Mouse (Mus musculus): ENCODE results near the gene Grasp. TPM values are rescaled to one million over a fixed set of nuclear protein-coding genes. Genes with fewer than 3 reads are reported as not detected.

Grasp gene
- polyA plus RNA-seq, 1 experiment from 2014 or later: 4.5 TPM

DNA sequence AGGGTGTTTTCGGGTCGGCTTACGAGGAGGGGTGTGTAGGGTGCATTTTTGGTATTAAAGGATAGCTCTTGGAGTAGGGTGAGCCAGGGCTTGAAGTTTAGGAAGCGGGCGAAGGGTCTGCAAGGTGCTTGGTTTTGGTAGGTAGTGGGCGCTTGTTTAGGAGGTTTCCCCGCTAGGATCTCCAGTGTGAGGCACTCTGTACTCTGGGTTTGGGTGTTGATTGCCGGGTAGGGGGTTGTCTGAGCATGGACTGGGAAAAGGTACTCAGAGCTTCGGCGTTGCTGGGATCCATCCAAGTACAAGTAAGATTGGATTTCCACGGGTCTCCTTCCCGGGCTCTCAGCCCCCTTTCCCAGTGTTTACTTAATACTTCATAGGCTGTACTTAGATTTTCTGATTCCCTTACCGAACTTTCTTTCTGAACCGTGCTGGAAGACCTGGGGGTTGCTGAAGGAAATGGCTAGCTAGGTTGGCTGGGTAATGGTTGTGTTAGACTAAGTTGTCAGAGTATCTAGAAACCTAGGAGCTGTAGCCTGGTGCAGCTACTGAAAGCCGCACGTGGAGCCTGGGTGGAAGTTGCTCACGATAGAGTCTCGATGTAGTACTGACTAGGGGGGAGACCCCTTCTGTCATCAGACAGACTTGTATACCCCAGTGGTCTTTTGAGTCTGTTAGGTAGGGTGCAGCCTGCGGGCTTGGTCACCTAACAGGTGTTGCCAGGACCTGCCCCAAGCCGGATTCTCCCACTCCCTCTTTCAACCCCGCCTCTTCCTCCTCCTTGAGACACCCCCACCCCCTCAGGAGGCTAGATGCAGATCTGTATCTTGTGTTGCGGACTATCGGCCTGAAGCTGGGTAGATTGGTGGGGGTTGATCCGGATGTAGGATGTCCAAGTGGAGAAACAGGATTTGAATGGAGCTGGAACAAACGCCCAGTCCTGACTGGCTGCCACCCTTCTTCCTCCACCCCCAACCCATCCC lies 43.4 kb downstream of the Grasp start:
- no peak for ATAC-seq (ENCODE audit: low FRiP score)

DNA sequence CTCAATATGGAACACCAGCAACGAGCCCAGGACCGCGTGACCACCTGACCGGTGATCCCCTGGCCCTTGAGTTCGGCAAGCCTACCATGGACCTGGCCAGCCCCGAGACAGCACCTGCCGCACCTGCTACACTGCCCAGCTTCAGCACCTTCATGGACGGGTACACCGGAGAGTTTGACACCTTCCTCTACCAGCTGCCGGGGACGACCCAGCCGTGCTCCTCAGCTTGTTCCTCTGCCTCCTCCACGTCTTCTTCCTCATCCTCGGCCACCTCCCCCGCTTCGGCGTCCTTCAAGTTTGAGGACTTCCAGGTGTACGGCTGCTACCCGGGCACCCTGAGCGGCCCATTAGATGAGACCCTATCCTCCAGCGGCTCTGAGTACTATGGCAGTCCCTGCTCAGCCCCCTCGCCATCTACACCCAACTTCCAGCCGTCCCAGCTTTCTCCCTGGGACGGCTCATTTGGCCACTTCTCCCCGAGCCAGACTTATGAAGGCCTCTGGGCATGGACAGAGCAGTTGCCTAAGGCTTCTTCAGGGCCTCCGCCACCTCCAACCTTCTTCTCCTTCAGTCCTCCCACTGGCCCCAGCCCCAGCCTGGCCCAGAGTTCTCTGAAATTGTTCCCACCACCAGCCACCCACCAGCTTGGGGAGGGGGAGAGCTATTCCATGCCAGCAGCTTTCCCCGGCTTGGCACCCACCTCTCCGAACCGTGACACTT lies 46.3 kb downstream of the Grasp start:
- no peak overlapping the region for H3K27ac ChIP-seq (ENCODE audit: low read depth, low read length)
- DNase-seq (ENCODE audit: low spot score, missing footprints): no peak
- H3K4me1 ChIP-seq (ENCODE audit: control insufficient read depth, insufficient read depth, low read length): peaks cover 10% of the 10 kb centered on the region
- H3K27me3 ChIP-seq (ENCODE audit: control insufficient read depth, insufficient read depth, low read length): peaks cover 19% of the 10 kb centered on the region
- WGBS: 90% methylated on average over 29 of the region's 29 CpGs
- no peak overlapping the region for H3K9ac ChIP-seq (ENCODE audit: low read length)
- no peak overlapping the region for H3K4me3 ChIP-seq (ENCODE audit: low read depth, low read length)
- no peak for ATAC-seq (ENCODE audit: low FRiP score)
- H3K36me3 ChIP-seq (ENCODE audit: control insufficient read depth, insufficient read depth, low read length): no peaks in the 10 kb centered on the region
- no peak overlapping the region for H3K4me2 ChIP-seq
- no peaks in the 10 kb centered on the region for H3K9me3 ChIP-seq (ENCODE audit: control insufficient read depth, low read length)

More for the DNA sequence above, 43.4 kb downstream of the Grasp start:
- Histone ChIP-seq H3K4me3 (ENCODE audit: low read depth, low read length) (peak overlapping the region; percentile 44), H3K4me1 (ENCODE audit: control insufficient read depth, insufficient read depth, low read length) (peaks cover 10% of the 10 kb centered on the region), H3K36me3 (ENCODE audit: control insufficient read depth, insufficient read depth, low read length) (no peaks in the 10 kb centered on the region), H3K9ac (ENCODE audit: low read length) (peak overlapping the region; percentile 47; the same call in 1 of the 2 replicates), H3K27me3 (ENCODE audit: control insufficient read depth, insufficient read depth, low read length) (peaks cover 19% of the 10 kb centered on the region), H3K27ac (ENCODE audit: low read depth, low read length) (no peak overlapping the region), H3K4me2 (peak overlapping the region; percentile 85), H3K9me3 (ENCODE audit: control insufficient read depth, low read length) (no peaks in the 10 kb centered on the region)
- DNase-seq (ENCODE audit: low spot score, missing footprints): peak; percentile 90
- 6% methylated on average over 25 of the region's 25 CpGs for WGBS

DNA sequence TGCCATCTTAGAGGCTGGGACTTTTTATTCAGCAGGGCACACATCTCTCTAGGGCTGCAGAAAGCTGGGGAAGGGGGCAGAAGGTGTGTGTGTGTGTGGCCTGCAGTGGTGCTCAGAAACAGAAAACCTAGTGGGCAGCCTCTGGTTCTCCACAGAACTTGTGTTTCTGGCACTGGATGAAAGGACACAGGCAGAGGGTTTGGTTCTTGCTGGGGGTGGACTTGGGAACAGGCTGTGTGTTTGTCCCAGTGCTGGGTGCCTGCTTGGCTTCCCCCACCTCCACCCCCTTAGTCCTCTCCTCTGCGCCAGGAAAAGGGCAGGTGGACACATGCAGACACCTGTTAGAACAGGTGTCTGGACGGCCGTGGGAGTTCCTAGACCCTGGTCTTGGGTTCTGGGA lies 47.1 kb downstream of the Grasp start:
- Histone ChIP-seq H3K27ac (ENCODE audit: low read depth, low read length) (no peak overlapping the region), H3K4me3 (ENCODE audit: low read depth, low read length) (no peak overlapping the region), H3K27me3 (ENCODE audit: control insufficient read depth, insufficient read depth, low read length) (peaks cover 17% of the 10 kb centered on the region), H3K9ac (ENCODE audit: low read length) (no peak overlapping the region), H3K4me1 (ENCODE audit: control insufficient read depth, insufficient read depth, low read length) (peaks cover 8% of the 10 kb centered on the region), H3K4me2 (no peak overlapping the region), H3K36me3 (ENCODE audit: control insufficient read depth, insufficient read depth, low read length) (no peaks in the 10 kb centered on the region), H3K9me3 (ENCODE audit: control insufficient read depth, low read length) (no peaks in the 10 kb centered on the region)
- no peak for DNase-seq (ENCODE audit: low spot score, missing footprints)
- ATAC-seq (ENCODE audit: low FRiP score): no peak
- WGBS: 61% methylated on average over 3 of the region's 3 CpGs

DNA sequence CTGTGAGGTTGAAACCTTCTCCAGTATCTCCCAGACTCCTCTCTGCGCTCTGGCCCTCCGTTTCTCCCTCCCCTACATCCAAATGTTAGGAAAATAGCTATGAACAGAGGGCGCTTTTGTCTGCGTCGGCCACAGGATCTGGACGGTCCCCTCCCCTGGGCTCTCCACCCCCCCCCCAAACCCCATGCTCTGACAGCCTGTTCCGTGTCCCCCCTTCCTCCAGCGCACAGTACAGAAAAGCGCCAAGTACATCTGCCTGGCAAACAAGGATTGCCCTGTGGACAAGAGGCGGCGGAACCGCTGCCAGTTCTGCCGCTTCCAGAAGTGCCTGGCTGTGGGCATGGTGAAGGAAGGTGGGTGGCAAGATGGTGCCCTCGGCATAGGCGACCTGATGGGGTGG lies 47.5 kb downstream of the Grasp start:
- H3K9me3 ChIP-seq (ENCODE audit: control insufficient read depth, low read length): no peaks in the 10 kb centered on the region
- H3K9ac ChIP-seq (ENCODE audit: low read length): no peak overlapping the region
- no peak overlapping the region for H3K4me2 ChIP-seq
- peaks cover 13% of the 10 kb centered on the region for H3K27me3 ChIP-seq (ENCODE audit: control insufficient read depth, insufficient read depth, low read length)
- no peak overlapping the region for H3K27ac ChIP-seq (ENCODE audit: low read depth, low read length)
- no peaks in the 10 kb centered on the region for H3K36me3 ChIP-seq (ENCODE audit: control insufficient read depth, insufficient read depth, low read length)
- ATAC-seq (ENCODE audit: low FRiP score) (no peak), DNase-seq (ENCODE audit: low spot score, missing footprints) (no peak)
- 88% methylated on average over 15 of the region's 15 CpGs for WGBS
- H3K4me1 ChIP-seq (ENCODE audit: control insufficient read depth, insufficient read depth, low read length): peaks cover 4% of the 10 kb centered on the region
- no peak overlapping the region for H3K4me3 ChIP-seq (ENCODE audit: low read depth, low read length)

DNA sequence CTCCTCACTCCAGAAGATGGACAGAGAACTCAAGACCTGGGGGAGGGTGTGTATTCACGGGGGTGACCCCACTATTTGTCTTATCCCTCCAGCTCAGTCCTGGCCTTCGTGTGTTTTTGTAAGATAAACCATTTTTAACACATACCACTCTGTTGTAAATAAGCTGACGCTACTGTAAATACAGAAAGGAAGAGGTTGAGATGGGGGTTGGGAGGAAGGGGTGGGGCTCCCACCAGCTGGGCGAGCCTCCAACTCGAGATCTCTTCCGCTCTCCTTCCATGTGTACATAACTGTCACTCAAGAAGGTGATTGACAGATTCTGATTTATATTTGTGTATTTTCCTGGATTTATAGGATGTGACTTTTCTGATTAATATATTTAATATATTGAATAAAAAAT lies 50.4 kb downstream of the Grasp start:
- Histone ChIP-seq H3K9ac (ENCODE audit: low read length) (no peak overlapping the region), H3K4me2 (no peak overlapping the region), H3K4me1 (ENCODE audit: control insufficient read depth, insufficient read depth, low read length) (peaks cover 5% of the 10 kb centered on the region; the same call in 1 of the 2 replicates), H3K27me3 (ENCODE audit: control insufficient read depth, insufficient read depth, low read length) (no peaks in the 10 kb centered on the region), H3K4me3 (ENCODE audit: low read depth, low read length) (no peak overlapping the region), H3K36me3 (ENCODE audit: control insufficient read depth, insufficient read depth, low read length) (no peaks in the 10 kb centered on the region), H3K27ac (ENCODE audit: low read depth, low read length) (no peak overlapping the region), H3K9me3 (ENCODE audit: control insufficient read depth, low read length) (no peaks in the 10 kb centered on the region)
- 87% methylated on average over 6 of the region's 6 CpGs for WGBS
- DNase-seq (ENCODE audit: low spot score, missing footprints): no peak
- no peak for ATAC-seq (ENCODE audit: low FRiP score)

DNA sequence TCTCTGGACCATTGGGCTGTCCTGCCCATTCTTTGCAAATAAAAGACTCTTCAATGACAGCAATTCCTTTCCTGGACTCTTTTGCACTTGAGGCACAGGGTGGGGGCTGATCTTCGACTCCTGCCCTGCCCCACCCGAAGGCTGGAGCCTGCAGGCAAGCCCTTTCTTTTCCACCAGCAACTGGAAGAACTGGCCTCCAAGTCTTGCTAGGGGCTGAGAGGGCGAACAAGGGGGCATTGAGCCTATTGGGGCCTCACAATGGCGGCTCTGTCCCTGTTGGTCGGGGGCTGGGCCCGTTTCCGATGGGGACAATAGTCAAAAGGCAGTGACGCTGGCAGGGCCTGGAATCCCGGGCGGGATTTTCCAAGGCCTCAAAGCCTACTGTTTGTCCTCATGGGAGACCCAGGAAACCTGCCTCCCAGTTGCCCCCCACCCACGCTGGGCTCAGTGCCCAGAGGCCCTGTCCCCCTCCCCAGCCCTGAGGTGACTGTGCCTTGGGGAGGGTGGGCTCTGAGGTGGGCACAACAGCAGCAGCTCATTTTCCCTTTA lies 53.4 kb downstream of the Grasp start:
- ATAC-seq (ENCODE audit: low FRiP score): peak; percentile 81
- 14% methylated on average over 11 of the region's 11 CpGs for WGBS
- Histone ChIP-seq H3K4me2 (no peak overlapping the region), H3K4me1 (ENCODE audit: control insufficient read depth, insufficient read depth, low read length) (peaks cover 5% of the 10 kb centered on the region; the same call in 1 of the 2 replicates), H3K9ac (ENCODE audit: low read length) (no peak overlapping the region), H3K27ac (ENCODE audit: low read depth, low read length) (peak overlapping the region; percentile 15; the same call in 1 of the 2 replicates), H3K9me3 (ENCODE audit: control insufficient read depth, low read length) (no peaks in the 10 kb centered on the region), H3K27me3 (ENCODE audit: control insufficient read depth, insufficient read depth, low read length) (no peaks in the 10 kb centered on the region), H3K36me3 (ENCODE audit: control insufficient read depth, insufficient read depth, low read length) (no peaks in the 10 kb centered on the region), H3K4me3 (ENCODE audit: low read depth, low read length) (no peak overlapping the region)
- DNase-seq (ENCODE audit: low spot score, missing footprints): no peak

DNA sequence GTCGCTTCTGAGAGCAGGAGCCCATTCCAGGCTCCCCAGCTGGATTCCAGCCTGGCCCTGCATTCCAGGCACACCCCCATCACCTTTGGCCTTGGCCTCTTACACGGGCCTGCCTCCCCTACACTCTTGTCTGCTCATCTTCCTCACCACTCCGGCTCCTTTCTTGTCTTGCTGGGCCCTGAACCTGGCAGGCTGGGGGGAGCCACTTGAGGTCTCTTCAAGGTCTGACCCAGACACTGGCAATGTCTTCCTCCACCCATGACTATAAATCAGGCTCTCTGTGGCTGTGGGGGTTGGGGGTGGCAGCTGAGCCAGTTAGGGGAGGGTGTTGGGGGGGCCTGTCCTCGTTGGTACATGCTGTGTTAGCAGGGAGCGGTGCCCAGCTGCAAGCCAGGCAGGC lies 54.6 kb downstream of the Grasp start:
- 67% methylated on average over 5 of the region's 5 CpGs for WGBS
- H3K27me3 ChIP-seq (ENCODE audit: control insufficient read depth, insufficient read depth, low read length): no peaks in the 10 kb centered on the region
- DNase-seq (ENCODE audit: low spot score, missing footprints) (no peak), ATAC-seq (ENCODE audit: low FRiP score) (no peak)
- H3K27ac ChIP-seq (ENCODE audit: low read depth, low read length): no peak overlapping the region
- no peaks in the 10 kb centered on the region for H3K36me3 ChIP-seq (ENCODE audit: control insufficient read depth, insufficient read depth, low read length)
- peaks cover 5% of the 10 kb centered on the region; the same call in 1 of the 2 replicates for H3K4me1 ChIP-seq (ENCODE audit: control insufficient read depth, insufficient read depth, low read length)
- H3K4me2 ChIP-seq: no peak overlapping the region
- H3K9ac ChIP-seq (ENCODE audit: low read length): no peak overlapping the region
- H3K9me3 ChIP-seq (ENCODE audit: control insufficient read depth, low read length): no peaks in the 10 kb centered on the region
- H3K4me3 ChIP-seq (ENCODE audit: low read depth, low read length): no peak overlapping the region

DNA sequence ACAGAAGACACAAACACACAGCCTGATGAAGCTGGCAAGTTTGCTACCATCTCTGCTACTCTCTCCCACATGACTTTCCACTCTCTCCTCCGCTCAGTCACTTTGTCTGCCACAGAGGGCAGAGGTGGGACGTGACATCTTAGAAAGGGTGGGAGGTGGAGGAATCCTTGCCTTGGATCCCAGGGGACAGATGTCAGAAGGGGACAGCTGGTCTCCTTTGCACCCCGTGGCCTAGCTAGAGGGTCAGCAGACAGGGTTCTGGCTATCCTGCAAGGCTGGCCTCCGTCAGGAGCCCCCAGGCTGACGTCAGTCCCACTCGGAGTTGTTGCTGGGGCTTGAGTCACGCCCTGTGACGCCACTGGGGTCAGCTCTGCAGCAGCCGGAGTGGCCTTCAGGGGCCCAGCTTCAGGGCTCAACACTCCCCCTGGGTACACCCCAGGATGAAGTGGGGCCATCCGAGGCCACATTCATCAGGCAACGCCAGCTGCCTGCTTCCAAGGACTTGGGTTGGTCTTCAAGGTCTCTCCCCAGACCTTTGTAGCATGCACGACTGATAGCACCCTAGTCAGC lies 55.5 kb downstream of the Grasp start:
- WGBS: 72% methylated on average over 12 of the region's 12 CpGs
- no peak overlapping the region for H3K27ac ChIP-seq (ENCODE audit: low read depth, low read length)
- no peaks in the 10 kb centered on the region for H3K36me3 ChIP-seq (ENCODE audit: control insufficient read depth, insufficient read depth, low read length)
- no peak for DNase-seq (ENCODE audit: low spot score, missing footprints)
- H3K9me3 ChIP-seq (ENCODE audit: control insufficient read depth, low read length): no peaks in the 10 kb centered on the region
- H3K4me1 ChIP-seq (ENCODE audit: control insufficient read depth, insufficient read depth, low read length): peaks cover 5% of the 10 kb centered on the region
- ATAC-seq (ENCODE audit: low FRiP score): no peak
- no peaks in the 10 kb centered on the region for H3K27me3 ChIP-seq (ENCODE audit: control insufficient read depth, insufficient read depth, low read length)
- H3K4me3 ChIP-seq (ENCODE audit: low read depth, low read length): no peak overlapping the region
- H3K4me2 ChIP-seq: no peak overlapping the region
- no peak overlapping the region for H3K9ac ChIP-seq (ENCODE audit: low read length)

Data from midbrain, embryonic 11.5 days (tissue).